Mouse (Mus musculus): ENCODE measurements around the gene Rnase9.

The Rnase9 gene

GRCm38 (mm10) chr14:51041769-51042168 is at the start of gene Rnase9:
Gene Rnase9, minus strand, starts transcription at chr14:51041869.
- no peak for DNase-seq (ENCODE audit: low spot score in 2 of 2)

DNA sequence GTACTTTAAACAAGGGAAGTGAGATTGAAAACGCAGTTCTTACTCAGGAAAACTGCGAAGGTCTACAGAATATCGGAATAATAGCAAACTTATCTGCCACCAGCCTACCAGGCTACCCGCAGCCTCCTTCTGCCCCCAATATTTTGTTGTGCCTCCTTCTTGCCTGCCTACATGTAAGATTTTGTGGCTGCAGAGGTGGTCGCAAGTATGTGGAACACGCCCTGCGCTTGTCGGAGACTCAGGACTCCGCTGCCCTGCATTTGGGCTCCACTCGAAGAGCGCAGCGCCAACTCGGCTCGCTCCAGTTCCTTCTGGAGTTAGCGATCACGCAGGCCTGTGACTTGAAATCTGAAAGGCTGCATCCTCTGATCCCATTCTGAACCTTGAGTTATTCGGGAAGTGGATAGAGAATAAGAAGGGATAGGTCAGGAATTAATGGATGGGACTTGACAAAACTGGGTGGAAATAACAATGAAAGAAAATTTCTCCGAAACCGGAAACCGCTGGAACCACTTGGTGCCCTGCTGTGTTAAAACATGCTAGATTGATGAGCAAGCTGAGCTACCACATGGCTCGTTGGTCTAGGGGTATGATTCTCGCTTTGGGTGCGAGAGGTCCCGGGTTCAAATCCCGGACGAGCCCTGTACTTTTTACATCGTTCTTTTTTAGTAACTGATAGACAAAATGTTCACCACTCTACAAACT is 48.6 kb upstream of the Rnase9 start:
- peak; percentile 40 to 81 for DNase-seq (ENCODE audit: low spot score in 2 of 2)

- DNase-seq (ENCODE audit: low spot score in 2 of 2), result no peak
Measured at GRCm38 (mm10) chr14:51089674-51090076, 48.0 kb upstream of the Rnase9 start.

- peak; percentile 91 to 97 for DNase-seq (ENCODE audit: low spot score in 2 of 2)
Measured at GRCm38 (mm10) chr14:51088970-51089673, 47.5 kb upstream of the Rnase9 start.

GRCm38 (mm10) chr14:51088166-51088969 is 46.7 kb upstream of the Rnase9 start:
- DNase-seq (ENCODE audit: low spot score in 2 of 2), result peak; percentile 29 to 77

- DNase-seq (ENCODE audit: low spot score in 2 of 2), result no peak
Measured at GRCm38 (mm10) chr14:51087762-51088161, 46.1 kb upstream of the Rnase9 start.

GRCm38 (mm10) chr14:51085911-51086310 is 44.2 kb upstream of the Rnase9 start:
- DNase-seq (ENCODE audit: low spot score in 2 of 2), result no peak

- no peak for DNase-seq (ENCODE audit: low spot score in 2 of 2)
Measured at GRCm38 (mm10) chr14:51085086-51085485, 43.4 kb upstream of the Rnase9 start.

DNA sequence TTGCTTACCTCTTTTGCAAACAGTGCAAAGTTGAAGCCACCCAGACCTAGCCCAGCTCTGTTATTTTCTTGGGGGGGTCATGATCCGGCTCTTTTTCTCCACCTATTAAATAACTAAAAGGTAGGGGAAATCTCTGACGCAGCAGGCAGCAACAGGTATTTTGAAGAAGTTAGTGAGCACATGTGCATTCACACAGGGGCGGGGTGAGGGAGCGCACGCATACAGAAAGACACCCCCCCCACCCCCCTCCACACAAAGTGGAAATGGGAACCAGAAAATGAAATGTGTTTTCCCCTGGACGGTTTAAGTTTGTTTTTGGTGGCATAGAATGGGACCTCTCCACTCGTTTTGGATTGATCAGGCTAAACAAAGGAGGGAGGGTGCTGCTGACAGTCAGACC is 42.1 kb upstream of the Rnase9 start:
- no peak for DNase-seq (ENCODE audit: low spot score in 2 of 2)

- DNase-seq (ENCODE audit: low spot score in 2 of 2), result peak in 1 of 2 experiments; percentile 26
Measured at GRCm38 (mm10) chr14:51082599-51083581, 41.2 kb upstream of the Rnase9 start.

GRCm38 (mm10) chr14:51081035-51081434 is 39.4 kb upstream of the Rnase9 start:
- DNase-seq (ENCODE audit: low spot score in 2 of 2), result no peak

GRCm38 (mm10) chr14:51079180-51079579 is 37.5 kb upstream of the Rnase9 start:
- DNase-seq (ENCODE audit: low spot score in 2 of 2), result no peak

DNA sequence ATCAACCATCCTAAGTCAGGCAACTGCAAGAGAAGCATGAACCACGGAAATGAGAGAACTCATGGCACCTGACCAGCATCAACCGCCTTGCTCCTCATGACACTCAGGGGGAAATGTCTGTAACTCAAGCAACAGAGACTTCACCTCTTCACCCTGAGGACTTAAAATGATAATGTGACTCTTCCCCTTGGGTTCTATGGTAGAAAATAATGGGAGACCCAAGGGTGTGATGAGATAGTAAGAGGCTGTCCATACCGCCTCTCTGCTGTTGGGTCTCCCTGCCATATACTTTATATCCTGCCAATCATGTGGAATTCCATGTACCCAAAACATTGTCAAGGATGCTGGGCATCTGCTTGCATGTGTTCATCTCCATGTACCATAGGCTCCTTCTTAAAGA is 32.7 kb upstream of the Rnase9 start, which contains the start of gene Olfr750:
Olfr750 (minus strand) TSS at position 101 of the 400 bp plus-strand sequence.
- no peak for DNase-seq (ENCODE audit: low spot score in 2 of 2)

DNA sequence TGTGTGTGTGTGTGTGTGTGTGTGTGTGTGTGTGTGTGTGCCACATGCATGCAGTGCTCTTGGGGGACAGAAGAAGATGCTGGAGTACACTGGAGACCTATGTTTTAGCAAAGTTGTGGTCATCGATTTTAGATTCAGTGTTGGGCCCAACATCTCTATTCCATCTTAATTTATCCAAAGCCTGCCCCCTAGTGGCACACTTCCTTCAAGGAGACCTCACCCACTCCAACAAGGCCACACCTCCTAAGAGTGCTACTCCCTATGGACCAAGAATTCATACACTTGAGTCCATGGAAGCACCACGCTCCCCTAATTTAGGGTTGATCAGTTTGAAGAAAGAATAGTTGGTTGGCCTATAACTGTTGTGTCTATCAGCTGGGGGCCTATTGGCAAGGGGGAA is 27.9 kb upstream of the Rnase9 start:
- DNase-seq (ENCODE audit: low spot score in 2 of 2), result peak in 1 of 2 experiments; percentile 10

- DNase-seq (ENCODE audit: low spot score in 2 of 2), result no peak
Measured at GRCm38 (mm10) chr14:51068956-51069355, 27.3 kb upstream of the Rnase9 start.

DNA sequence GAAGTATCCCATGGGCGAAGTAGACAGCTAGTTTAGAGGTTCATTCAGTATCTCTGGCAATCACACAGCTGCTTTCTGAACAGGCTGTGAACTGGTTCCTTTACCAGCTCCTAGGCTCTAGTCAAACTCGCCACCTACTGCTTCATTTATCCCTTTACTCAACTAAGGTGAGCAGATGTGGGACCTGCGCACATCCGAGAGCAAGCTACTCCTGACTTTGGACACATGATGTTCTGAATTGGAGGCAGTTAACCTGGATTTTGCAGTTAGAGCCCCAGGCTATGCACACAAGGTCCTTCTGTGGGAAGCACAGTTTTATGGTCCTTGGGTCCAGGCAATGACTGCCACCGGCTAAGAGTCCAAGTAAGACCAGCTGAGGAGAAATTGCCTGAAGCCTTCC is 19.1 kb upstream of the Rnase9 start:
- no peak for DNase-seq (ENCODE audit: low spot score in 2 of 2)

DNA sequence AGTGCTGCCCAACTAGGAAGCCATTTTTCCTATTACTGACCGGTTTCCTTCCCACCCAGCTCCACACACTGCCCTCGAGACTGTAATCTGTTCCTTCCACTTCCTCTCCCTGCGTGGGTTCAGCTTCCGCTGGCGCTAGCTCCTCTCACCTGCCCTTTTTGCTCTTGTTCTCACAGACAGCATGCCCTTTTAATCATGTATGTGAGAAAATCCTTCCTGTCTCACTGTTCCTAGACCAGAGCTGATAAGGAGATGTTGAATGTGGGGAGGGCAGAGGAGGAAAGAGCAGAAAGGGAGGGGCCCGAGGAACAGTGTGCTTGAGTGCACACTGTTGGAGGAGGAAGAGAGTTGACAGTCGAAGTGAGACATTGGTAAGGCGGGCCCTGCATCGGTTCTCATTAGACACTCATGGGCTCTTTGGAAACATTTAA is 15.7 kb upstream of the Rnase9 start, which contains the start of gene Rnase12:
Rnase12 (minus strand) TSS at position 261 of the 431 bp plus-strand sequence.
- no peak for DNase-seq (ENCODE audit: low spot score in 2 of 2)

- no peak for DNase-seq (ENCODE audit: low spot score in 2 of 2)
Measured at GRCm38 (mm10) chr14:51054243-51055237, 12.9 kb upstream of the Rnase9 start.

- no peak for DNase-seq (ENCODE audit: low spot score in 2 of 2)
Measured at GRCm38 (mm10) chr14:51053176-51053575, 11.5 kb upstream of the Rnase9 start.

DNA sequence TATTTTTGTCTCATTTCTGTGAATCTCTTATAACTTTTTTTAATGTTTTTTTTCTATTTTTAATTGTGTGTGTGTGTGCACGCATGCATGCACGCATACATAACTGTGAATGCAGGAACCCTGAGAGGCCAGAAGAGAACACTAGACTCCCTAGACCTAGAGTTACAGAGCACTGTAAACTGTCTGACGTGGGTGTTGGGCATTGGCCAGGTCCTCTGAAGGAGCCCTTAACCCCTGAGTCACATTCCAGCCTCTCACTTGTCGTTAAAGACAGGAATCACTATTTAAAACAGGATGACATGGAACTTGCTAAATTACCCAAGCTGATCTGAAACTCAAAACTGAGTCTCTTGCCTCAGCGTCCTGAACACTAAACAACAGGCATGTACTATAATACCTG is 10.3 kb upstream of the Rnase9 start:
- DNase-seq (ENCODE audit: low spot score in 2 of 2), result no peak

Measured in cerebellum, postnatal 4 days (tissue).